Mouse (Mus musculus) stomach, embryonic 16.5 days (tissue): ENCODE results near the gene Apba2. TPM values are rescaled to one million over a fixed set of nuclear protein-coding genes. Genes with fewer than 3 reads are reported as not detected.

Experiments
- ATAC-seq: fragments of 200-750 bp; cut with Nextera tagmentation; 2 replicates; pipeline ENCODE4 v1.8.0; 2017; ENCODE audit warnings: moderate number of reproducible peaks, moderate TSS enrichment; ENCODE audit not compliant: insufficient read depth, low FRiP score
- H3K27ac ChIP-seq: fragments of 300-500 bp; sonication (generic); 2 replicates; pipeline ENCODE4 v1.5.1; 2014; ENCODE audit warnings: low read length
- H3K27me3 ChIP-seq: fragments of 300-500 bp; sonication (generic); 2 replicates; pipeline ENCODE4 v1.6.1; 2014; ENCODE audit warnings: low read length, control low read depth, mixed read lengths; ENCODE audit not compliant: control insufficient read depth, insufficient read depth
- H3K36me3 ChIP-seq: fragments of 300-500 bp; sonication (generic); 2 replicates; pipeline ENCODE4 v1.6.1; 2014; ENCODE audit warnings: low read length; ENCODE audit not compliant: control insufficient read depth, insufficient read depth
- H3K4me1 ChIP-seq: fragments of 300-500 bp; sonication (generic); 2 replicates; pipeline ENCODE4 v1.6.1; 2014; ENCODE audit warnings: low read length, control low read depth, mixed read lengths; ENCODE audit not compliant: control insufficient read depth, insufficient read depth
- H3K4me2 ChIP-seq: fragments of 300-500 bp; sonication (generic); 2 replicates; pipeline ENCODE4 v1.6.1; 2014; ENCODE audit warnings: low read depth, low read length, mixed read lengths
- H3K4me3 ChIP-seq: fragments of 300-500 bp; sonication (generic); replicated peaks from 2 replicates; pipeline ENCODE4 v1.5.1; 2014; ENCODE audit warnings: mild to moderate bottlenecking, low read length
- H3K9ac ChIP-seq: fragments of 300-500 bp; sonication (generic); 2 replicates; pipeline ENCODE4 v1.6.1; 2014; ENCODE audit warnings: low read length
- H3K9me3 ChIP-seq: fragments of 300-500 bp; sonication (generic); replicated peaks from 2 replicates; pipeline ENCODE4 v1.6.1; 2016; ENCODE audit warnings: low read length, control low read depth; ENCODE audit not compliant: control insufficient read depth
- WGBS: fragments of 180-500 bp; shearing (Covaris S2); extraction: QIAGEN DNeasy Blood & Tissue Kit; methylation state at CpG from one replicate; pipeline ENCODE4 v1.1.7; 2014; 5-methylcytosine and 5-hydroxymethylcytosine counted together
- polyA plus RNA-seq: library from polyadenylated mRNA; unstranded; fragments of >200 nt; fragmentation: Nextera tagmentation; extraction: Ambion mirVana; gene quantifications from 2 replicates; pipeline ENCODE4 v1.2.1, GENCODE M21; 2015

Apba2 gene
- polyA plus RNA-seq, 1 experiment from 2014 or later, result 6.7 TPM

DNA sequence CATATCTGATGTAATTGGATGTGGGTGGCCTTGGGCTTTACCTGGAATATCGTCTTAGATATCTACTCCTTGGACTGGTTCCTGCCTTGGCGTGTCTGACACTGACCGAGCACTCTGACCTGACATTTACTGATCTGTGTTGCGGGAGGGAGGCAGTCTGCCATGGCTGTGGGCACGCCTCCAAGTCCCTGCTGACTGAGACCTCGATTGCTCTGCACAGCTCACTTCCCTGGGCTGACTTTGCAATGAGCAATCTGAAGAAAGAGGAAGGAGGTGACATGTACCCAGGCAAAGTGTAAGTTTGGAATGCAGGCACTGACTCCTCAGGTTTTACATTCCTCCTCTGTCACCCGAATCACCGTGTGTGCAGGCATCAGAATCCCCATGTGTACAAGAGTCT is 290.5 kb downstream of the Apba2 start:
- H3K9me3 ChIP-seq, result no peaks in the 10 kb centered on the region
- WGBS, result 57% methylated on average over 8 of the region's 8 CpGs
- H3K4me1 ChIP-seq, result peaks cover 4% of the 10 kb centered on the region; the same call in 1 of the 2 replicates
- H3K36me3 ChIP-seq, result no peaks in the 10 kb centered on the region
- no peak overlapping the region for H3K27ac ChIP-seq
- H3K4me3 ChIP-seq, result no peak overlapping the region
- H3K9ac ChIP-seq, result no peak overlapping the region
- no peaks in the 10 kb centered on the region for H3K27me3 ChIP-seq
- ATAC-seq, result no peak
- H3K4me2 ChIP-seq, result no peak overlapping the region

- no peak overlapping the region for H3K9ac ChIP-seq
- no peak overlapping the region for H3K4me3 ChIP-seq
- H3K27ac ChIP-seq, result no peak overlapping the region
These were observed 294.0 kb downstream of the Apba2 start for GRCm38 (mm10) chr7:64795554-64795953.

More at GRCm38 (mm10) chr7:64795554-64795953, 294.0 kb downstream of the Apba2 start:
- no peak overlapping the region for H3K4me2 ChIP-seq
- no peak for ATAC-seq
- peaks cover 4% of the 10 kb centered on the region; the same call in 1 of the 2 replicates for H3K4me1 ChIP-seq
- H3K36me3 ChIP-seq, result no peaks in the 10 kb centered on the region
- WGBS, result 85% methylated on average over 6 of the region's 6 CpGs
- no peaks in the 10 kb centered on the region for H3K27me3 ChIP-seq
- no peaks in the 10 kb centered on the region for H3K9me3 ChIP-seq

Other genes starting within 250 kb of the Apba2 start
- 12.8 and 13.6 TPM in 2 replicates for gene Mtmr10, start 214.1 kb upstream of the Apba2 start, polyA plus RNA-seq
- gene Fan1, start 127.6 kb upstream of the Apba2 start, polyA plus RNA-seq, result 5.4 and 5.7 TPM in 2 replicates
- gene Mphosph10, start 109.4 kb upstream of the Apba2 start, polyA plus RNA-seq, result 38.0 and 43.9 TPM in 2 replicates
- 84.1 and 93.7 TPM in 2 replicates for gene Mcee, start 109.1 kb upstream of the Apba2 start, polyA plus RNA-seq